Mouse (Mus musculus): ENCODE measurements around the gene Utf1.

DNA sequence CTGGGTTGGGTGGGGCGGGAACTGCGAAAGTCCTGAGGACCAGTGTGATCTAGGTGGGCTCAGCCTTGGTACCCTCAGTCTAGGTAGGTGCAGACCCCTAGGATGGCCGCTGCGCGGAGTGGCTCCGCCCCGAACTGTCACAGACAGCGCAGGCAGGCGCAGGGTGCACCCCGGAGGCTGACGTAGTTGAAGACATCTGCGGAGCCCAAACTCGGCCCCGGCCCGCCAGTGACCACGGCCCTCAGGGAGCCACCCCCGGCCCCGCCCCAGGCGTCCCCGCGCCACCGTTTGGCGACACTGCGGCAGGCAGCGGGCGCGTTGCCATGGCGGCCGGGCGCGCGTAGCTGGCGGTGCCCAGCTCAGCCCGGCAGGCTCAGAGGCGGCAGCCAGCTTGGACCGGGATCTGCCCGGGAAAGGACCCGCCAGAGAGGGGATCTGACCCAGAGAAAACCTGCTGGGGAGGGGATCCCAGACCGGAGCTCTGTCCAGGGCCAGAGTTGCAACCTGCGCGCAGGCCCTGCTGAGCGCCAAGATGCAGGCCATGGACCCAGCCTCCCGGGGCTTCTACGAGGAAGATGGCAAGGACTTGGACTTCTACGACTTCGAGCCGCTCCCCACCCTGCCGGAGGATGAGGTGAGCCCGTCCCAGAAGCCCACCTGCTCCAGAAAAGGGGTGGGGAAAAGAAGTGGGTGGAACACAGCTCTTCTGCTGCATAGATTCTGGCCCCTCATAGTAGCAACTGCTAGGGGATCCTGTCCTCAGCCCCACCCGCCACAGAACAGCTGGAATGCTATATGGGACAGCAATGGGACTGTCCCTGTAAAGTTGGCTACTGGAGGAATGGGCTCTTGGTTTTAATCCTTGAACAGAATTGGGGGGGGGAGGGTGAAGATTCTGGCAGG lies 48.7 kb upstream of the Utf1 start, which contains the start of gene Kndc1:
- TF ChIP-seq CTCF (IDR thresholded peaks at IDR 0.05; ENCODE audit: control insufficient read depth, insufficient read depth, low read length) (no peak), POLR2A (IDR thresholded peaks at IDR 0.05; ENCODE audit: borderline replicate concordance, control insufficient read depth, low read depth, low read length) (no peak)

Data from bone marrow, adult 2 months (tissue).